Comparison of ENCODE assay signal across 9 mouse cellular contexts in genomic region chr15:36381228-36381671, GRCm38 (mm10).
A peak's percentile ranks its signal among the peaks of the same experiment; 100 is the strongest.
DNase-seq lines count a peak whose midpoint lies in the region; ATAC-seq and TF ChIP-seq lines count a peak whose summit lies in the region.
"Had no signal": no experiment of that assay in that cellular context is flagged by ENCODE, and none has a peak within 500 bp of the region (broad histone marks: within the 10 kb centered on the region; RNA-seq: fewer than 3 reads in every experiment).

No protein-coding gene starts in this region.

- TF ChIP-seq CTCF in kidney, postnatal 0 days (IDR thresholded peaks at IDR 0.05; ENCODE audit: low read depth), result no peak

- H3K27me3 ChIP-seq in kidney, postnatal 0 days (ENCODE audit: insufficient read depth, low read length), result no peaks in the 10 kb centered on the region
- H3K27me3 ChIP-seq in forebrain, embryonic 11.5 days (ENCODE audit: control insufficient read depth, insufficient read depth, low read length), result peaks cover 3% of the 10 kb centered on the region; the same call in 1 of the 2 replicates
- peaks cover 21% of the 10 kb centered on the region for H3K27me3 ChIP-seq in limb, embryonic 15.5 days
- H3K27me3 ChIP-seq in neural tube, embryonic 13.5 days, result peaks cover 14% of the 10 kb centered on the region

- peak overlapping the region; percentile 3; the same call in 1 of the 2 replicates for H3K9ac ChIP-seq in kidney, postnatal 0 days (ENCODE audit: low read depth, low read length)
- H3K9ac ChIP-seq in forebrain, embryonic 11.5 days (ENCODE audit: low read length), result no peak overlapping the region
- no peak overlapping the region for H3K9ac ChIP-seq in limb, embryonic 15.5 days
- H3K9ac ChIP-seq in neural tube, embryonic 13.5 days, result no peak overlapping the region; the same call in 1 of the 2 replicates

- H3K4me1 ChIP-seq in kidney, postnatal 0 days (replicated peaks; ENCODE audit: insufficient read depth, low read length), result no peaks in the 10 kb centered on the region
- no peaks in the 10 kb centered on the region for H3K4me1 ChIP-seq in forebrain, embryonic 11.5 days (replicated peaks; ENCODE audit: control insufficient read depth, insufficient read depth, low read length)
- 0 out of 2 replicates have a peak, but pooled peaks cover 10% of the 10 kb centered on the region for H3K4me1 ChIP-seq in limb, embryonic 15.5 days
- H3K4me1 ChIP-seq in neural tube, embryonic 13.5 days (replicated peaks), result peaks cover 12% of the 10 kb centered on the region

- no peaks in the 10 kb centered on the region for H3K9me3 ChIP-seq in kidney, postnatal 0 days (replicated peaks; ENCODE audit: low read length)
- no peaks in the 10 kb centered on the region; the same call in 1 of the 2 replicates for H3K9me3 ChIP-seq in forebrain, embryonic 11.5 days (ENCODE audit: control insufficient read depth, low read length)
- H3K9me3 ChIP-seq in limb, embryonic 15.5 days, result no peaks in the 10 kb centered on the region
- no peaks in the 10 kb centered on the region for H3K9me3 ChIP-seq in neural tube, embryonic 13.5 days

- WGBS in kidney, postnatal 0 days, result 7% methylated on average over 8 of the region's 8 CpGs
- under 1% methylated on average over 8 of the region's 8 CpGs for WGBS in forebrain, embryonic 11.5 days
- WGBS in limb, embryonic 15.5 days, result 8% methylated on average over 8 of the region's 8 CpGs
- 4% methylated on average over 8 of the region's 8 CpGs for WGBS in neural tube, embryonic 13.5 days

- H3K4me3 ChIP-seq in kidney, postnatal 0 days (replicated peaks; ENCODE audit: low read depth, low read length), result no peak overlapping the region
- no peak overlapping the region for H3K4me3 ChIP-seq in forebrain, embryonic 11.5 days (ENCODE audit: low read depth, low read length)
- H3K4me3 ChIP-seq in limb, embryonic 15.5 days, result no peak overlapping the region
- H3K4me3 ChIP-seq in neural tube, embryonic 13.5 days, result peak overlapping the region; percentile 10

- DNase-seq in kidney, postnatal 0 days (ENCODE audit: low spot score), result no peak
- no peak for DNase-seq in kidney, postnatal 36 days
- no peak for DNase-seq in forebrain, embryonic 11.5 days (ENCODE audit: low spot score)
- DNase-seq in adrenal gland, adult 2 months, result no peak
- no peak for DNase-seq in thymus, postnatal 14 days
- no peak for DNase-seq in spleen, postnatal 36 days (ENCODE audit: low spot score in 2 of 2)

- ATAC-seq in kidney, postnatal 0 days (replicated peaks; ENCODE audit: low FRiP score, low read depth), result no peak; the same call in 1 of the 2 replicates
- ATAC-seq in forebrain, embryonic 11.5 days (replicated peaks; ENCODE audit: low FRiP score), result no peak
- ATAC-seq in limb, embryonic 15.5 days (ENCODE audit: insufficient number of reproducible peaks, low FRiP score, low TSS enrichment, low read depth), result no peak
- peak; percentile 59; the same call in 1 of the 2 replicates for ATAC-seq in neural tube, embryonic 13.5 days (ENCODE audit: low read depth)

- H3K36me3 ChIP-seq in kidney, postnatal 0 days (ENCODE audit: insufficient read depth, low read length), result no peaks in the 10 kb centered on the region
- H3K36me3 ChIP-seq in forebrain, embryonic 11.5 days (ENCODE audit: control insufficient read depth, insufficient read depth, low read length), result no peaks in the 10 kb centered on the region
- H3K36me3 ChIP-seq in limb, embryonic 15.5 days, result no peaks in the 10 kb centered on the region
- H3K36me3 ChIP-seq in neural tube, embryonic 13.5 days, result no peaks in the 10 kb centered on the region
- H3K36me3 ChIP-seq: G1E had no signal

- H3K27ac ChIP-seq in kidney, postnatal 0 days, result no peak overlapping the region
- no peak overlapping the region for H3K27ac ChIP-seq in forebrain, embryonic 11.5 days (ENCODE audit: low read depth, low read length)
- H3K27ac ChIP-seq in limb, embryonic 15.5 days, result no peak overlapping the region
- H3K27ac ChIP-seq in neural tube, embryonic 13.5 days (replicated peaks), result no peak overlapping the region

- peak overlapping the region; percentile 41 for H3K4me2 ChIP-seq in kidney, postnatal 0 days (ENCODE audit: low read length)
- peak overlapping the region; percentile 29; the same call in 1 of the 2 replicates for H3K4me2 ChIP-seq in forebrain, embryonic 11.5 days (ENCODE audit: low read depth, low read length, severe bottlenecking)
- peak overlapping the region; percentile 20; the same call in 1 of the 2 replicates for H3K4me2 ChIP-seq in limb, embryonic 15.5 days
- peak overlapping the region; percentile 44 for H3K4me2 ChIP-seq in neural tube, embryonic 13.5 days
